Mouse (Mus musculus) ES-E14 (cell line): ENCODE measurements around the gene Pnma3. TPM values are rescaled to one million over a fixed set of nuclear protein-coding genes. Genes with fewer than 3 reads are reported as not detected.
"Not testable (repeated sequence)": the region's sequence is repeated elsewhere in the genome, so short reads cannot be mapped to it uniquely, and the experiment has no call there.

Experiments used
- DNase-seq: peaks from one replicate; pipeline ENCODE4 v3.0.0-alpha.2; 2013; ENCODE audit warnings: low read depth, low spot score
- H3K27ac ChIP-seq: 2 replicates; pipeline ENCODE4 v1.5.1; 2012; ENCODE audit warnings: low read depth, mild to moderate bottlenecking, low read length, moderate library complexity, mixed read lengths; ENCODE audit not compliant: poor library complexity, insufficient read depth, severe bottlenecking
- H3K36me3 ChIP-seq: 2 replicates; pipeline ENCODE4 v1.6.1; 2012; ENCODE audit warnings: mild to moderate bottlenecking, low read length, moderate library complexity, mixed read lengths; ENCODE audit not compliant: control insufficient read depth, poor library complexity, insufficient read depth, severe bottlenecking
- H3K4me1 ChIP-seq, 2 experiments: fragments of 150-350 bp in 1 of 2; sonication (generic) in 1 of 2; 2 replicates each; pipeline ENCODE4 v1.6.1; 2012; ENCODE audit warnings: low read length in 2 of 2, mild to moderate bottlenecking in 1 of 2, mixed read lengths in 1 of 2; ENCODE audit not compliant: control insufficient read depth in 2 of 2, insufficient read depth in 2 of 2, poor library complexity in 1 of 2
- H3K4me3 ChIP-seq, 2 experiments: fragments of 150-350 bp in 1 of 2; sonication (generic) in 1 of 2; 2 replicates each; pipeline ENCODE4 v1.5.1; 2012; ENCODE audit warnings: low read length in 2 of 2, low read depth in 1 of 2, mild to moderate bottlenecking in 1 of 2, mixed read lengths in 1 of 2; ENCODE audit not compliant: insufficient read depth in 1 of 2, poor library complexity in 1 of 2, severe bottlenecking in 1 of 2
- H3K9ac ChIP-seq: 2 replicates; pipeline ENCODE4 v1.6.1; 2012; ENCODE audit warnings: low read depth, mild to moderate bottlenecking, low read length, mixed read lengths; ENCODE audit not compliant: poor library complexity, insufficient read depth, severe bottlenecking
- H3K9me3 ChIP-seq: fragments of 150-350 bp; sonication (generic); 2 replicates; pipeline ENCODE4 v1.6.1; 2012; ENCODE audit warnings: low read depth, mild to moderate bottlenecking, low read length; ENCODE audit not compliant: control insufficient read depth, insufficient read depth
- CHD2 ChIP-seq: IDR thresholded peaks from 2 replicates; pipeline ENCODE4 v1.6.1; 2014; ENCODE audit warnings: mild to moderate bottlenecking, low read depth, low read length, inconsistent platforms
- HCFC1 ChIP-seq: IDR thresholded peaks from 2 replicates; pipeline ENCODE4 v1.6.1; 2012; ENCODE audit warnings: low read length, inconsistent platforms, borderline replicate concordance; ENCODE audit not compliant: insufficient read depth
- MAFK ChIP-seq: IDR thresholded peaks from 2 replicates; pipeline ENCODE4 v1.6.1; 2014; ENCODE audit warnings: mild to moderate bottlenecking, low read depth, low read length, inconsistent platforms; ENCODE audit not compliant: insufficient read depth
- ZC3H11A ChIP-seq: IDR thresholded peaks from 2 replicates; pipeline ENCODE4 v1.6.1; 2012; ENCODE audit warnings: low read depth, mild to moderate bottlenecking, inconsistent platforms, low read length, borderline replicate concordance
- ZNF384 ChIP-seq: IDR thresholded peaks from 2 replicates; pipeline ENCODE4 v1.6.1; 2012; ENCODE audit warnings: low read depth, low read length, inconsistent platforms
- in situ Hi-C, 2 experiments: fragments of 600-800 bp; cut with MboI; formaldehyde crosslinking; loops; one replicate each; pipeline ENCODE4 v1.15.1; 2025; ENCODE audit warnings: low sequenced_read_pairs in 2 of 2, inconsistent platforms in 1 of 2; ENCODE audit not compliant: unreplicated experiment in 2 of 2
- total RNA-seq: library from RNA; depleted of rRNA; stranded (reverse); fragments of 300-350 nt; gene quantifications from 2 replicates; pipeline ENCODE4 v1.2.3, GENCODE M21; 2012

The Pnma3 gene
- total RNA-seq, 1 experiment, result 0.18 TPM

GRCm38 (mm10) chrX:73053860-73054563 is 10.6 kb upstream of the Pnma3 start:
- Histone ChIP-seq H3K9me3 (no peaks in the 10 kb centered on the region), H3K4me1 (no peaks in the 10 kb centered on the region; a peak in 1 of 4 replicates), H3K9ac (no peak overlapping the region; the same call in 1 of the 2 replicates), H3K4me3 (no peak overlapping the region), H3K36me3 (no peaks in the 10 kb centered on the region), H3K27ac (no peak overlapping the region)
- in situ Hi-C loops, result loop anchor here in 1 of 2 experiments (25.0 kb wide), 1 partner anchor 383 kb away; the partner anchor contains the start of gene Trex2
- DNase-seq, result peak; percentile 57
- TF ChIP-seq ZNF384 (no peak), MAFK (no peak), ZC3H11A (peak; percentile 100), CHD2 (peak; percentile 54; the same call in 1 of the 2 replicates)

GRCm38 (mm10) chrX:73061528-73061927 is 3.1 kb upstream of the Pnma3 start:
- no peak overlapping the region for H3K27ac ChIP-seq
- no peaks in the 10 kb centered on the region for H3K9me3 ChIP-seq
- no peaks in the 10 kb centered on the region for H3K36me3 ChIP-seq
- in situ Hi-C loops, result loop anchor here in 1 of 2 experiments (25.0 kb wide), 1 partner anchor 376 kb away; the partner anchor contains the start of gene Trex2
- H3K4me3 ChIP-seq, result no peak overlapping the region
- TF ChIP-seq HCFC1 (no peak), ZC3H11A (no peak), CHD2 (no peak), MAFK (no peak), ZNF384 (no peak)
- no peak for DNase-seq
- no peak overlapping the region for H3K9ac ChIP-seq
- peaks cover 0 to 2% of the 10 kb centered on the region in 2 experiments; a peak in 1 of 4 replicates for H3K4me1 ChIP-seq

- H3K4me1 ChIP-seq, result peaks cover 0 to 2% of the 10 kb centered on the region in 2 experiments; a peak in 1 of 4 replicates
- TF ChIP-seq ZNF384, result no peak
- no peak for TF ChIP-seq HCFC1
- no peak for TF ChIP-seq MAFK
- no peak for TF ChIP-seq CHD2
- TF ChIP-seq ZC3H11A, result no peak
- DNase-seq, result no peak
- H3K9ac ChIP-seq, result no peak overlapping the region
- in situ Hi-C loops, result loop anchor here in 1 of 2 experiments (25.0 kb wide), 1 partner anchor 375 kb away; the partner anchor contains the start of gene Trex2
- H3K4me3 ChIP-seq, result no peak overlapping the region
- no peaks in the 10 kb centered on the region for H3K9me3 ChIP-seq
- no peaks in the 10 kb centered on the region for H3K36me3 ChIP-seq
- no peak overlapping the region for H3K27ac ChIP-seq
Observed at GRCm38 (mm10) chrX:73062323-73062722, 2.3 kb upstream of the Pnma3 start.

GRCm38 (mm10) chrX:73063512-73064414 is 824 bp upstream of the Pnma3 start:
- DNase-seq, result no peak
- no peaks in the 10 kb centered on the region for H3K9me3 ChIP-seq
- peak overlapping the region; percentile 3 to 11; a peak in 2 of 4 replicates for H3K4me3 ChIP-seq
- H3K36me3 ChIP-seq, result no peaks in the 10 kb centered on the region
- H3K27ac ChIP-seq, result no peak overlapping the region
- no peak overlapping the region for H3K9ac ChIP-seq
- TF ChIP-seq ZC3H11A (no peak), CHD2 (no peak), MAFK (no peak), HCFC1 (no peak), ZNF384 (no peak)
- H3K4me1 ChIP-seq, result peaks cover 0 to 2% of the 10 kb centered on the region in 2 experiments; a peak in 1 of 4 replicates
- in situ Hi-C loops, result loop anchor here in 1 of 2 experiments (25.0 kb wide), 1 partner anchor 374 kb away; the partner anchor contains the start of gene Trex2

GRCm38 (mm10) chrX:73066765-73067312 is 2.3 kb downstream of the Pnma3 start:
- not testable (repeated sequence) for H3K36me3 ChIP-seq, DNase-seq, H3K9ac ChIP-seq, H3K27ac ChIP-seq, H3K4me3 ChIP-seq, H3K9me3 ChIP-seq, H3K4me1 ChIP-seq
- in situ Hi-C loops, result loop anchor here in 1 of 2 experiments (25.0 kb wide), 1 partner anchor 370 kb away; the partner anchor contains the start of gene Trex2

- H3K9ac ChIP-seq, H3K36me3 ChIP-seq, H3K4me3 ChIP-seq, DNase-seq, H3K4me1 ChIP-seq, H3K9me3 ChIP-seq, H3K27ac ChIP-seq, in situ Hi-C loops: not testable (repeated sequence)
Observed at GRCm38 (mm10) chrX:73082267-73083055, 17.9 kb downstream of the Pnma3 start, which contains the start of gene Xlr4a. Gene Xlr4a, minus strand, starts transcription at chrX:73082478.
